Mouse (Mus musculus): ENCODE measurements around the gene Trip13. TPM values are rescaled to one million over a fixed set of nuclear protein-coding genes. Genes with fewer than 3 reads are reported as not detected.
A peak's percentile ranks its signal among the peaks of the same experiment; 100 is the strongest.

Gene Trip13
- polyA plus RNA-seq, 1 experiment from 2014 or later = 14.8 TPM

- in situ Hi-C loops (cut with MboI; ENCODE audit: low pct_unique_long_range_greater_than_20kb) = no loop called here
- H3K27me3 ChIP-seq = no peaks in the 10 kb centered on the region
- ChIA-PET CTCF (interaction anchor here (1.0 kb wide), 1 partner anchor 18 kb away, joined by 3 read pairs; no protein-coding TSS in a partner anchor), POLR2A (no interaction called here)
- ATAC-seq (no peak), DNase-seq (ENCODE audit: low read depth, low spot score) (no peak)
- TF ChIP-seq CTCF (IDR thresholded peaks at IDR 0.05) = no peak
Measured at GRCm38 (mm10) chr13:73886601-73887000, 51.0 kb downstream of the Trip13 start.

GRCm38 (mm10) chr13:73886066-73886465 lies 51.5 kb downstream of the Trip13 start:
- ChIA-PET POLR2A (no interaction called here), CTCF (no interaction called here)
- in situ Hi-C loops (cut with MboI; ENCODE audit: low pct_unique_long_range_greater_than_20kb) = no loop called here
- DNase-seq (ENCODE audit: low read depth, low spot score) (no peak), ATAC-seq (no peak)
- no peak for TF ChIP-seq CTCF (IDR thresholded peaks at IDR 0.05)
- no peaks in the 10 kb centered on the region for H3K27me3 ChIP-seq

DNA sequence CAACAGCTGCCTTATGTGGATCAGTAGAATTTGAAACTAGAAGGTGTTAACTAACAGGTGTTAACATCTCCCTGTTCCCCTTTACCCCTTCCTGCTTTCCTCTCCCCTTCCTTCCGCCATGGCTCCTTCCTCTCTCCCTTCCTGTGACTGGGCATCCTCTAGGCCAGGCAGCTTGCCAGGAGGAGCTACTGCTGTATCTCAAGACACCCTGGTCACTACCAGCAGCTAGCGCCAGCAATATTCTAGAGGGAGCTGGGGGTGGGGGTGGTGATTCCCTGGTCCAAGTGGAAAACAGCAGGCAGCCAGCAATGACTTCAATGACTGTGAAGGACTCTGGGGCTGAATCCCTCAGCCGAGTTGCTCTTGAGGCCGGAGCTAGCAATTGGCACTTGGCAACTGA lies 51.9 kb downstream of the Trip13 start:
- in situ Hi-C loops (cut with MboI; ENCODE audit: low pct_unique_long_range_greater_than_20kb) = no loop called here

GRCm38 (mm10) chr13:73881347-73881746 lies 56.2 kb downstream of the Trip13 start:
- TF ChIP-seq CTCF (IDR thresholded peaks at IDR 0.05) = no peak
- in situ Hi-C loops (cut with MboI; ENCODE audit: low pct_unique_long_range_greater_than_20kb) = no loop called here
- DNase-seq (ENCODE audit: low read depth, low spot score) (no peak), ATAC-seq (no peak)
- CTCF ChIA-PET = interaction anchor here (1.2 to 1.4 kb wide), 2 partner anchors 10 to 26 kb away, joined by 3 to 4 read pairs; no protein-coding TSS in a partner anchor
- POLR2A ChIA-PET = no interaction called here
- H3K27me3 ChIP-seq = no peaks in the 10 kb centered on the region

More for the DNA sequence above, 51.9 kb downstream of the Trip13 start:
- ATAC-seq (no peak), DNase-seq (ENCODE audit: low read depth, low spot score) (no peak)
- no peak for TF ChIP-seq CTCF (IDR thresholded peaks at IDR 0.05)
- ChIA-PET POLR2A (no interaction called here), CTCF (no interaction called here)
- H3K27me3 ChIP-seq = no peaks in the 10 kb centered on the region

- CTCF ChIA-PET = interaction anchor here (0.8 to 0.9 kb wide), 2 partner anchors 14 to 43 kb away, joined by 3 read pairs; no protein-coding TSS in a partner anchor
- in situ Hi-C loops (cut with MboI; ENCODE audit: low pct_unique_long_range_greater_than_20kb) = no loop called here
- ATAC-seq = peak; percentile 73
- peak; percentile 85 for TF ChIP-seq CTCF (IDR thresholded peaks at IDR 0.05)
- POLR2A ChIA-PET = no interaction called here
- H3K27me3 ChIP-seq = no peaks in the 10 kb centered on the region
- DNase-seq (ENCODE audit: low read depth, low spot score) = no peak
Measured at GRCm38 (mm10) chr13:73879824-73880223, 57.8 kb downstream of the Trip13 start.

GRCm38 (mm10) chr13:73872159-73872558 lies 65.4 kb downstream of the Trip13 start:
- no peak for TF ChIP-seq CTCF (IDR thresholded peaks at IDR 0.05)
- ChIA-PET CTCF (no interaction called here), POLR2A (no interaction called here)
- DNase-seq (ENCODE audit: low read depth, low spot score) (no peak), ATAC-seq (no peak)
- peaks cover 9% of the 10 kb centered on the region for H3K27me3 ChIP-seq
- in situ Hi-C loops (cut with MboI; ENCODE audit: low pct_unique_long_range_greater_than_20kb) = no loop called here

Other genes starting within 250 kb of the Trip13 start
- 20.4 TPM for gene Slc6a19, start 232.9 kb downstream of the Trip13 start, polyA plus RNA-seq (2021)
- 120 TPM for gene Slc12a7, start 204.7 kb downstream of the Trip13 start, polyA plus RNA-seq (2021)
- gene Nkd2, start 90.2 kb downstream of the Trip13 start, polyA plus RNA-seq (2021) = 0.42 TPM
- 36.0 TPM for gene Brd9, start within 50 bp of the Trip13 start, polyA plus RNA-seq (2021)
- gene Zdhhc11, start 26.1 kb upstream of the Trip13 start, polyA plus RNA-seq (2021) = not detected
- gene Tppp, start 71.6 kb upstream of the Trip13 start, polyA plus RNA-seq (2021) = 0.08 TPM
- 16.2 TPM for gene Cep72, start 124.5 kb upstream of the Trip13 start, polyA plus RNA-seq (2021)
- not detected for gene Slc9a3, start 183.7 kb upstream of the Trip13 start, polyA plus RNA-seq (2021)

All from Patski (cell line).